Mouse (Mus musculus) G1E (cell line): ENCODE measurements around the gene Slc31a1.

ENCODE experiments used
- CTCF ChIP-seq: IDR thresholded peaks from 2 replicates; pipeline ENCODE4 v1.5.1; 2012; ENCODE audit warnings: low read depth, low read length, inconsistent platforms, mixed read lengths
- GATA1 ChIP-seq: IDR thresholded peaks from 2 replicates; pipeline ENCODE4 v1.6.1; 2012; ENCODE audit warnings: borderline replicate concordance, low read length, inconsistent platforms, mixed read lengths
- TAL1 ChIP-seq: conservative IDR thresholded peaks from 2 replicates; pipeline ENCODE4 v1.6.1; 2012; ENCODE audit warnings: low read depth, low read length, inconsistent platforms, mixed read lengths

GRCm38 (mm10) chr4:62312821-62313220, 47.7 kb upstream of the Slc31a1 start:
- TF ChIP-seq CTCF (no peak), TAL1 (no peak), GATA1 (no peak)
